Mouse (Mus musculus): ENCODE measurements around the gene Gm49369.

GRCm38 (mm10) chr7:142377233-142377925 is 5.1 kb downstream of the Gm49369 start:
- TF ChIP-seq POLR2A (IDR thresholded peaks at IDR 0.05; ENCODE audit: low read depth, low read length): no peak
- no peak for TF ChIP-seq CTCF (IDR thresholded peaks at IDR 0.05; ENCODE audit: extremely low read depth, insufficient read length, insufficient replicate concordance, low read depth, low read length)
